Mouse (Mus musculus): ENCODE measurements at regions not wholly inside any gene's neighbourhood (a gene's known extent, or its start where the extent isn't known, plus 50 kb on each side); places are given as distances from the start of the nearest gene placed in this dataset.

- Histone ChIP-seq H3K4me3 (no peak overlapping the region), H3K4me2 (no peak overlapping the region), H3K27me3 (replicated peaks) (no peaks in the 10 kb centered on the region), H3K4me1 (no peaks in the 10 kb centered on the region), H3K9me3 (no peaks in the 10 kb centered on the region), H3K36me3 (replicated peaks) (no peaks in the 10 kb centered on the region), H3K27ac (no peak overlapping the region), H3K9ac (no peak overlapping the region)
- ATAC-seq (replicated peaks): no peak
These were observed 777.0 kb upstream of the Foxg1 start for GRCm38 (mm10) chr12:48605423-48605822.

- 78% methylated on average over 6 of the region's 6 CpGs for WGBS
- no peak for ATAC-seq (replicated peaks)
These were observed 773.1 kb upstream of the Foxg1 start for GRCm38 (mm10) chr12:48609391-48609790.

DNA sequence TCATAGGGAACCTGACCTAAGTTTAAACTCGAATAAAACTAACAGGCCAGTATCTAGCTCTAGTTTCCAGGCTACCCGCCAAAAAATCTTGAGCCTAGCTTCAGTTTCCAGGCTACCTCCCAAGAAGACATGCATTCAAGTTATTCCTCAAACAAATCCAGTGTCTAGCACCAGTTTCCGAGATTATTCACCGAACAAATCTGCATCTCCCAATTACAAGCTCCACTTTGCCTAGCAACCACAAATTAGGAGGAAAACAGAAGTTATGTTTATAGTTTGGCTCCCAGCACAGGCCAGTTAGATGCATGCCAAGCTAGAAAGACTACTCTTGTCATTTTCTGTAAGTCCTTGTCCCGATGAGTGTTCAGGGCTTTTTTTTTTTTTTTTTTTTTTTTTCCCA lies 770.4 kb upstream of the Foxg1 start:
- ATAC-seq (replicated peaks): no peak

More at GRCm38 (mm10) chr12:48609391-48609790, 773.1 kb upstream of the Foxg1 start:
- Histone ChIP-seq H3K4me1 (no peaks in the 10 kb centered on the region), H3K36me3 (replicated peaks) (no peaks in the 10 kb centered on the region), H3K27me3 (replicated peaks) (no peaks in the 10 kb centered on the region), H3K4me3 (no peak overlapping the region), H3K9ac (no peak overlapping the region), H3K9me3 (no peaks in the 10 kb centered on the region), H3K27ac (no peak overlapping the region), H3K4me2 (no peak overlapping the region)

GRCm38 (mm10) chr12:48616337-48616736 lies 766.1 kb upstream of the Foxg1 start:
- 95% methylated on average over 2 of the region's 2 CpGs for WGBS
- Histone ChIP-seq H3K36me3 (replicated peaks) (no peaks in the 10 kb centered on the region), H3K4me3 (no peak overlapping the region), H3K9ac (no peak overlapping the region), H3K27ac (no peak overlapping the region), H3K27me3 (replicated peaks) (no peaks in the 10 kb centered on the region), H3K4me2 (no peak overlapping the region), H3K4me1 (no peaks in the 10 kb centered on the region), H3K9me3 (no peaks in the 10 kb centered on the region)
- ATAC-seq (replicated peaks): no peak

More for the DNA sequence above, 770.4 kb upstream of the Foxg1 start:
- H3K27ac ChIP-seq: no peak overlapping the region
- no peaks in the 10 kb centered on the region for H3K36me3 ChIP-seq (replicated peaks)
- no peak overlapping the region for H3K4me2 ChIP-seq
- H3K4me1 ChIP-seq: no peaks in the 10 kb centered on the region
- 76% methylated on average over 5 of the region's 5 CpGs for WGBS
- H3K9ac ChIP-seq: no peak overlapping the region
- no peaks in the 10 kb centered on the region for H3K27me3 ChIP-seq (replicated peaks)
- no peak overlapping the region for H3K4me3 ChIP-seq
- H3K9me3 ChIP-seq: no peaks in the 10 kb centered on the region

- peak; percentile 90 for ATAC-seq (replicated peaks)
- no peak overlapping the region for H3K4me3 ChIP-seq
- 33% methylated on average over 4 of the region's 4 CpGs for WGBS
- H3K4me1 ChIP-seq: peaks cover 10% of the 10 kb centered on the region
- H3K36me3 ChIP-seq (replicated peaks): no peaks in the 10 kb centered on the region
- H3K9ac ChIP-seq: no peak overlapping the region
- H3K27ac ChIP-seq: peak overlapping the region; percentile 68
- no peaks in the 10 kb centered on the region for H3K9me3 ChIP-seq
- no peak overlapping the region for H3K4me2 ChIP-seq
- H3K27me3 ChIP-seq (replicated peaks): no peaks in the 10 kb centered on the region
These were observed 748.9 kb upstream of the Foxg1 start for GRCm38 (mm10) chr12:48633559-48633958.

- 32% methylated on average over 6 of the region's 6 CpGs for WGBS
- ATAC-seq (replicated peaks): peak; percentile 72
- no peak overlapping the region for H3K4me3 ChIP-seq
- H3K36me3 ChIP-seq (replicated peaks): no peaks in the 10 kb centered on the region
- no peak overlapping the region for H3K4me2 ChIP-seq
- H3K27ac ChIP-seq: peak overlapping the region; percentile 68
- no peak overlapping the region for H3K9ac ChIP-seq
- H3K27me3 ChIP-seq (replicated peaks): no peaks in the 10 kb centered on the region
- H3K4me1 ChIP-seq: peaks cover 10% of the 10 kb centered on the region
- no peaks in the 10 kb centered on the region for H3K9me3 ChIP-seq
These were observed 747.7 kb upstream of the Foxg1 start for GRCm38 (mm10) chr12:48634671-48635241.

DNA sequence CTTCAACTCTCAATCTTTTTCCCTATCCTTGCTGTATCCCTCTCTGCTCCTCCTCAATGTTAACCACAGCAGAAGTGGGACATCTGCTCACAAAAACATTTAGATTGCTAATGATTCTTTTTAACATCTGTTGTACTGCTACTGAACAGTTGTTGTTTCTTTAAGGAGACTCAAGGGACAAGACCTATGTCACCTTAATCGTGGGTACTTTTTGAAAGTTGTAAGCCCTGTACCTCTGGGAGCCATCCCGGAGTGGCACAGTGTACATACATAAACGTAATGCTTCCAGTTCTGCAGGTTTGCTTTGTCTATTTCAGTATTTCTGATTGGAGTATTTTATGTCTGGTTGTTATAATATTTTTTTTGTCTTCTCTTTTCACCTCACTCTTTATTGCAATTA lies 740.5 kb upstream of the Foxg1 start:
- no peak for ATAC-seq (replicated peaks)
- Histone ChIP-seq H3K9me3 (no peaks in the 10 kb centered on the region), H3K4me2 (no peak overlapping the region), H3K27ac (no peak overlapping the region), H3K4me1 (no peaks in the 10 kb centered on the region), H3K9ac (no peak overlapping the region), H3K27me3 (replicated peaks) (no peaks in the 10 kb centered on the region), H3K4me3 (no peak overlapping the region), H3K36me3 (replicated peaks) (no peaks in the 10 kb centered on the region)
- 45% methylated on average over 3 of the region's 3 CpGs for WGBS

DNA sequence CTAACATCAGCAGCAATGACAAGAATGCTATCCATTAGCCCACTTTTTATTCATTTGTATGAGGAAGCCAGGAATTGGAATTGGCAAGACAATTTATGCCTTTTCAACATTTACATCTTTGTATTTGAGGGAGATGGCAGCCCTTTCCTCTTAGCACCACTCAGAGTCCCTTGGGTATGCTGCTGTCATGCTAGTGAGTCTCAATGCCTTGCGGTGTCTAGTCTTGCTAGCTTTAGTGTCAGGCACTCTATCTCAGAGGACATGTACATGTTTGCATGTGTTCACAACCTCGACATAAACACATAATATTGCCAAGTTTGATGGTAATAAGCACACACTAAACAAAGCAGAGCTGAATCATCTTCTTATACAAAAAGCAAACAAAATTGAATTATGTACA lies 737.3 kb upstream of the Foxg1 start:
- Histone ChIP-seq H3K36me3 (replicated peaks) (no peaks in the 10 kb centered on the region), H3K9ac (no peak overlapping the region), H3K4me3 (no peak overlapping the region), H3K27me3 (replicated peaks) (no peaks in the 10 kb centered on the region), H3K4me1 (no peaks in the 10 kb centered on the region), H3K27ac (peak overlapping the region; percentile 69), H3K9me3 (no peaks in the 10 kb centered on the region), H3K4me2 (no peak overlapping the region)
- ATAC-seq (replicated peaks): peak; percentile 83
- 29% methylated on average over 2 of the region's 2 CpGs for WGBS

DNA sequence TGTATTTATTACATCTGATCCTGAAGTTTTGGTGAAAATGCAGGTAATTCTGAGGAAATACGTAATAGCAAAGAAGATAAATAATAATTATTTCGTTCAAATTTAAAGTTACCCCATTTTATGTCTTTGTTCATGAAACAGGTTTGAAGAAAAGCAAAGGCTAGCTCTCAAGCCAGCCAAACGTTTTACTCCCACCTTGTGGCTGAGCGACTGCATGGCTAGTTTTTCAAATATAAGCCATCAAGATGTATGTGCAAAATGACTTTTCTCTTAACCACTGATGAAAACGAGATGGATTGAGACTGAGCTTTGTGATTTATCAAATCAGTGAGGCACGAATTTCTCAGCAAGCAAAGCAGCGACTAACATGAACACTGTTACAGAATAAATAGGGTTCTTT lies 736.5 kb upstream of the Foxg1 start:
- Histone ChIP-seq H3K27ac (0 out of 2 replicates have a peak overlapping the region, but pooled peaks have one; percentile 2), H3K4me2 (no peak overlapping the region), H3K4me1 (no peaks in the 10 kb centered on the region), H3K36me3 (replicated peaks) (no peaks in the 10 kb centered on the region), H3K27me3 (replicated peaks) (no peaks in the 10 kb centered on the region), H3K4me3 (no peak overlapping the region), H3K9ac (no peak overlapping the region), H3K9me3 (no peaks in the 10 kb centered on the region)
- no peak; the same call in 1 of the 2 replicates for ATAC-seq (replicated peaks)
- 44% methylated on average over 7 of the region's 7 CpGs for WGBS

- WGBS: 56% methylated on average over 2 of the region's 2 CpGs
- Histone ChIP-seq H3K4me2 (no peak overlapping the region), H3K27ac (no peak overlapping the region), H3K9ac (no peak overlapping the region), H3K4me1 (no peaks in the 10 kb centered on the region), H3K27me3 (replicated peaks) (no peaks in the 10 kb centered on the region), H3K36me3 (replicated peaks) (no peaks in the 10 kb centered on the region), H3K9me3 (no peaks in the 10 kb centered on the region), H3K4me3 (no peak overlapping the region)
- ATAC-seq (replicated peaks): no peak
These were observed 707.3 kb upstream of the Foxg1 start for GRCm38 (mm10) chr12:48675176-48675575.

GRCm38 (mm10) chr12:48680957-48681356 lies 701.5 kb upstream of the Foxg1 start:
- Histone ChIP-seq H3K9me3 (no peaks in the 10 kb centered on the region), H3K4me1 (no peaks in the 10 kb centered on the region), H3K9ac (no peak overlapping the region), H3K4me2 (no peak overlapping the region), H3K27ac (no peak overlapping the region), H3K36me3 (replicated peaks) (no peaks in the 10 kb centered on the region), H3K4me3 (no peak overlapping the region), H3K27me3 (replicated peaks) (no peaks in the 10 kb centered on the region)
- WGBS: 61% methylated on average over 1 of the region's 1 CpGs
- no peak for ATAC-seq (replicated peaks)

DNA sequence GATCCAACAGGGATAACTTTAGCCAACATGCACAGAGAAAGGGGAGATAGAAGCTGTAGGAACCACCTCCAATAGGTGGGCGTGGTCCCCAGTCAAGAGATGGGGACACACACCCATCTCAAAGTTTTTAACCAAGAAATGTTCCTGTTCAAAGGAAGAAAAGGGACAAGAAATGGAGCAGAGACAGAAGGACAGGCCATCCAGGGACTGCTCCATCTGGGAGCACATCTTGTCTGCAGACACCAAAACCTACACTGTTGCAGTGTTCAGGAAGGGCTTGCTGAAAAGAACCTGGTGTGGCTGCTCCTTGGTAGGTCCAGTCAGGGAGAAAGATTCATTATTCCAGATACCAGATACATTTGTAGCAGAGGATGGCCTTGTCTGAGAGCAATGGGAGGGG lies 676.5 kb upstream of the Foxg1 start:
- H3K36me3 ChIP-seq (replicated peaks): no peaks in the 10 kb centered on the region
- H3K9ac ChIP-seq: no peak overlapping the region
- 83% methylated on average over 1 of the region's 1 CpGs for WGBS
- H3K27ac ChIP-seq: no peak overlapping the region
- no peak overlapping the region for H3K4me3 ChIP-seq
- no peak overlapping the region for H3K4me2 ChIP-seq
- no peaks in the 10 kb centered on the region for H3K9me3 ChIP-seq
- ATAC-seq (replicated peaks): no peak
- no peaks in the 10 kb centered on the region for H3K4me1 ChIP-seq
- no peaks in the 10 kb centered on the region for H3K27me3 ChIP-seq (replicated peaks)

GRCm38 (mm10) chr12:48713646-48714045 lies 668.8 kb upstream of the Foxg1 start:
- H3K36me3 ChIP-seq (replicated peaks): no peaks in the 10 kb centered on the region
- no peak overlapping the region for H3K9ac ChIP-seq
- no peaks in the 10 kb centered on the region for H3K9me3 ChIP-seq
- no peaks in the 10 kb centered on the region for H3K27me3 ChIP-seq (replicated peaks)
- no peak overlapping the region for H3K4me3 ChIP-seq
- no peak for ATAC-seq (replicated peaks)
- 80% methylated on average over 4 of the region's 4 CpGs for WGBS
- no peak overlapping the region for H3K4me2 ChIP-seq
- no peaks in the 10 kb centered on the region for H3K4me1 ChIP-seq
- no peak overlapping the region for H3K27ac ChIP-seq

Data from midbrain, embryonic 15.5 days (tissue).